Mouse (Mus musculus): ENCODE measurements at regions not wholly inside any gene's neighbourhood (a gene's known extent, or its start where the extent isn't known, plus 50 kb on each side); places are given as distances from the start of the nearest gene placed in this dataset.
"Not testable (repeated sequence)": the region's sequence is repeated elsewhere in the genome, so short reads cannot be mapped to it uniquely, and the experiment has no call there.

DNA sequence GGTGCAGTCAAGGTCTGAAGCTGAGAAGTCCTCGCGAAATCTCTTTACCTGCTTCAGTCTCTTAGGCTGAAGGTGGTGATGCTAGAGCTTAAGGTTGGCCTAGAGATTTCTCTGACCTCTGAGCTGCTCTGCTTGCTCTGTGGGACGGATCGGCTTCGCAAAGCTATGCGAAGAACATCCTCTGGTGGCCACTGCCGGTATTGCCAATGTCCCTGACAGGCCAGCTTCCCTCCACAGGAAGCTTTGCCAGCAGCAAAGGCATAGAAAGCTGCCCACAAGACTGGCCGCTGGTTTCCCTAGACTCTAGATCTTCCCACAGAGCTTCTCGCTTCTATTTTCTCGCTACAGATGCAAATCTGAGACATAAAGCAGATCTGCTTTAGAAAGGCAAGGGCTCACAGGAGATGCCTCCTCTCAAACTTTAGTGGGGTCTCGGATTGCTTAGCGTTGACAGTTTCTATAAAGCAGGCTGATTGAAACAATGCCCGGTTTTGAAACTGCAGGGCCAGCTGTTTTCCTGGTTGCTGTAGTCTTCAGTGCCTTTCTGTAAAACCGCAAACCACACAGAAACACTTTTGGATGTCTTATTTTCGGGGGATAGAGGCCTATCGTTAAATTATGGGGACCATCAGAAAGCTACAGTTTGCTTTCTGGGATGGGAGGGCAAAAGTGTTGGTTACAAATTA, 153.7 kb downstream of the Car8 start:
- peak; percentile 80 to 83 for DNase-seq (ENCODE audit: low spot score in 2 of 2)

DNA sequence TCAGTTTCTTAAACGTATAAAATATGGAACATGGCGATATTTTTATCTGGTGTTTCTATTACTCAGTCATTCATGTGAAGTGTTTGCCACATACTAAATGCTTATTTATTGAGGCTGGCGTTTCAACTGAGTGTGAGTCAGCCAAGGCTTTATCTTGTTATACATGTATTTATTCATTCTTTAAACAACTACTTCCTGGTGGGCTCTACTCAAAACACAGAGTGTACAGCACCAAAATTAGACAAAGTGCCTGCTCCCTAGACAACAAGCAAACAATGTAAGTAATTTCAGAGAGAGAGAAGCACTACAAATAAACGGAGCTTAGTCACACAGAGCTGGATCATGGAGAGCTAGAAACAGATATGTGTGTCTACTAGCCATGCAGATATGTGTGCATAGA, 159.5 kb downstream of the Car8 start:
- no peak for DNase-seq (ENCODE audit: low spot score in 2 of 2)

DNA sequence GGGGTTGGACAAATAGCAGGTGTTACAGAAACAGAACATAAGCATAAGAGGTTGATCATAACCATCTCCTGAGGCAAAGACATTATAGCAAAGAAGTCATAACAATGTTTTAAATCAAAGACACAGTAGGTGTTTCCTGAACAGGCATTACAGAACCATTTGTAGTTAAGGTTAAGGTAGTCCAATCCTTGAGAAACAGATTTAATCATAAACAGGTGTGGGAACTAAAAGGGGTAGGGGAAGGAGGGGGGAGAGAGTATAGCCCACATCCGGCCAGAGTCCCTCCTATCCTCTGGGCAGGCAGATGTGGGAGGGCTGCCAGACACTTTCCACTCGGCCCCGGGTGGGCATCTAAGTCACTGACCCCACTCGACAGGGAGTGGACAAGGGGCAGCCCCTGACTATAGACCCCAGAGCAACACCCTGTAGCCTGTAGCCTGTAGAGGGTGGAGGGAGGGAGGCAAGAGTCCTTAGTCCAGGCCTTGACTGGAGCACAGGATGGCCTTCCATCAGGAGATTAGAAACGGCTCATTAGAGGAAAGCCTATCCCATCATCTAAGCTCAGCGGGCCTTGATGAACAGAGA, 165.8 kb downstream of the Car8 start:
- no peak for DNase-seq (ENCODE audit: low spot score in 2 of 2)

DNA sequence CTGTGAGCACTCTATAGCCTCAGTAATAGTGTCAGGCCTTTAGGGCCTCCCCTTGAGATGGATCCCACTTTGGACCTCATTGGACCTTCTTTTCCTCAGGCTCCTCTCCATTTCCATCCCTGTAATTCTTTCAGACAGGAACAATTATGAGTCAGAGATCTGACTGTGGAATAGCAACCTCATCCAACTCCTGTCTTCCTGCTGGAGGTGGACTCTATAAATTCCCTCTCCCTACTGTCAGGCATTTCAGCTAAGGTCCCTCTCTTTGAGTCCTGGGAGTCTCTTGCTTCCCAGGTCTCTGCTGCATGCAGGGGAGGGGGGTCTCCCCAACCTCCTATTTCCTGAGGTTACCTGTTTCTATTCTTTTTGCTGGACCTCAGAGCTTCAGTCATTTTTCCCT, 168.1 kb downstream of the Car8 start:
- peak; percentile 7 to 11 for DNase-seq (ENCODE audit: low spot score in 2 of 2)

DNA sequence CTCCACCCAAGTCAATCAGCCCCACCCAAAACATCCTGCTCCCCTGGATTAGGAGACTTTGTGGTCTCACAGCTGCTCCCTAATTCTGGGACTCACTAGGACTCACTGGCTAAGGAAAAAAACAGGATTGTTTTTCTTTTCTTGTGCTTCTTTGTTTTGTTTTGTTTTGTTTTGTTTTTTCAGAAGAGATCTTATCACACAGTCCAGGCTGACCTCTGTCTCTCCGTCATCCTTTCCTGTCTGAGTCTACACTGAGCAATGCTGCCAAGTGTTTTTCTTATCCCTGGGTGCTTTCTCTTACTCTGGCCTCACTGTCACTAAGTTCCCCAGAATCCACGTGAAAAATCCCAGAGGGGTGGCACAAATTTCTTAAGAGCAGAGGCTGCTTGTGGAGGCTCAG, 170.8 kb downstream of the Car8 start:
- DNase-seq (ENCODE audit: low spot score in 2 of 2): no peak

DNA sequence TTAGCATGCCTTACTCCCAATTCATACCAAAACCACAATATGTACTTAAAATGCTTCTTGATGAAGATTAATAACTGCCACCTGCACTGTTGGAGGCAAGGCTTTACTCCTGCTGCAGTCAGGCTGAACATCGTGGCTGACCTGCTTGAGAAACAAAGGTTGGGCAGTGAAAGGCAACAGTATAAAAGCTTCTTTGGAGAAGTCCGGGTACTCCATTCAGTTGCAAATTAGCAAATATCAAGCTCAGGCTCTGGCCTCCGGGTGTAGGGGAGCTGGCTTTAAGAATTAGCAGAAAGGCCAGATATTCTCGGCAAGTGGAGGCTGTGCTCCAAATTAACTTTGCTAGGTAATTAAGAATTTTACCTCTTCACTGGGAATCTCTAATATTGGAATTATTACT, 197.1 kb downstream of the Car8 start:
- no peak for DNase-seq (ENCODE audit: low spot score in 2 of 2)

DNA sequence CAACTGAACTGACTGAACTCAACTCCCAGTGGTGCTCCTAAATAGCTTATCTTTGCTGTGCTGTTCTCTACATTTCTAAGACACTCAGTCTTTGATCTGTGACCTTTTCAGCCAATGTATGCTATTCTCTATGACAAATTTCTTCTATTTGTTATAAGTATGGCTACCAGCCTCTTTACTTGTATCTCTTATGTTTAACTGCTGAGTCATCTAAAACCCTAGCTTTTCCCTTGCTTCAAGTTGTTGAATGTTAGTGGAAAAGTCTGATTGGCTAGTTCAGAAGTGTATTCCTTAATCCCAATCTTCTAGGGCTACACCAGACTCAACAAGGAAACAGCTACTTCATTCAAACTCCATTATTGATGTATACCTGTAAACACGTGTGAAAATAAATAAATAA, 201.0 kb downstream of the Car8 start:
- no peak for DNase-seq (ENCODE audit: low spot score in 2 of 2)

DNA sequence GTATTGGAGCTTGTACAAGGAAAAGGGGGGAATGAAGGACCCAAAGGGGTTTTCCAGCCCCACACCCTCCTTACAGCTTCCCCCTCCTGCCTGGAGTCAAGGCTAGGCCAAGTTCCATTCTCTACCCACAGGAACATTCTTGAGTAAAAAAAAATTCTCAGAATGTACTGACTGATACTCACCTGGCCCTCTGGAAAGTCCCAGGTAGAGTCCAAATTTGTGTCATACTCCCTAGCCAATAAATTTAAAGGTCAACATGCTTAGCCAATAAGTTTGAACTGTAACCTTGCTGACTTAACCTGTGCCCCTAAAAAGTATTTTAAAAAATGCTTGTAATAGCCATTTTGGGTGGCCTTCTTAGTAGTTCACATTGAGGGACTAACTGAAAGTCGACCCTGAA, 205.4 kb downstream of the Car8 start:
- DNase-seq (ENCODE audit: low spot score in 2 of 2): not testable (repeated sequence)

DNA sequence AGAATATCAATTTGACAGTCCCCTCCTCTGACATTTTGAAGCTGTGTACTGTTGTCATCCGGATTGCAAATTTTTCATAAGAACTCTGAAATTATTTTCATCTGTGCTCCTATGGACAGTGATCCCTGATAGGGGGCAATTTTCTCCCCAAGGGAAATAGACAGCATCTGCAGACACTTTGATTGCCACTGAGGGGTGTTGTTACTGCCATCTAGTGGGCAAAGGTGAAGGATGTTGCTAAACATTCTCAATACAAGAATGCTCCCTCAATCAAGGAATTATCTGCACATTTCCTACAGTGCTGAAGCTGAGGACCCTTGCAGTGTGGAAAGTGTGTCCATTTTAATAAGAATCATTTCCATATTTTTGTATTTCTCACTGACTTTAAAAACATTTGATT, 233.7 kb downstream of the Car8 start:
- peak; percentile 54 to 65 for DNase-seq (ENCODE audit: low spot score in 2 of 2)

DNA sequence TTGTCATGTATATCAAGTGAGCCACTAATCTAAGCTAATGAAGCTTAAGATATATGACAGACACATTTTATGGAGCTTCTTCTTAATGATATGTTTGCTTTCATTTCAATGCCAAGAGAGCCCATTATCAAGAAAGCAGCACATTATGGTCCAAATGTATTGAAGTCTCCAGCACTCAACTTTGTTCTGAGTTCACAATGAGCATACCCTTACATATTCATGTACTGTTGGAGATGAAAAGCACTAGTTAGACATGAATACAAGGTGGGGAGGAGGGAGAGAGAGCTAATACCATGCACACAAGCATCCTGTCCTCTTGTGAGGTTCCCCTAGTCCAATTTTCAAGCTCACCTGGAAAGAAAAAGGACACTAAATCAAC, 241.3 kb downstream of the Car8 start:
- no peak for DNase-seq (ENCODE audit: low spot score in 2 of 2)

DNA sequence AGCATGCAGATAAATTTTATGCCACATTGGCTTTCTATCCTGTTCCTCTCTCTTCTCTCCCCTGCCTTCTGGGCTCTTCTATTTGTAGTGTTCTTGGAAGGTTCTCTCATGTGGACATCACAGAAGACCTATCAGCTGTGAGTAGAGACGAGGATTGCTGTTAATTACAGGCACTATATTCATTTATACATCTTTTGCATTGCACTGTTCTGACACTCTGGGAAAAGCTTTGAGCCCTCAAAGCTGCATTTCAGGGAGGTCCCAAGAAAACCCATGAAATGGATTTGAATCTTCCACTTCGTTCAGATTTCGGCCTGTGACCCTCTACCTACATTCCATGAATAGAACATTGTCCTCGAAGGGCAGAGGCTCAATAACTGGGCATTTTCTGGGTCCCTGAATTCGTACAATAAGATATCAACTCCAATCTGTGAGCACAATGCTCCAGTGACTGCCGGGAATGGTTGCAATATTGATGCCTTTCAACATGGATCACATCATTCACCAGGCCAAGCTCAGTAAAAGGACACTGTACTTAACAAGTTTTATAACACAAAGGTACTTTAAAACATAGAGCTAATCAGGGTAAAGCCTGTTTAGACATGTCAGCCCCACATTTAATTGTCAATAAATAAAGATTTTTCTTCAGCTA, 241.8 kb downstream of the Car8 start:
- DNase-seq (ENCODE audit: low spot score in 2 of 2): no peak

DNA sequence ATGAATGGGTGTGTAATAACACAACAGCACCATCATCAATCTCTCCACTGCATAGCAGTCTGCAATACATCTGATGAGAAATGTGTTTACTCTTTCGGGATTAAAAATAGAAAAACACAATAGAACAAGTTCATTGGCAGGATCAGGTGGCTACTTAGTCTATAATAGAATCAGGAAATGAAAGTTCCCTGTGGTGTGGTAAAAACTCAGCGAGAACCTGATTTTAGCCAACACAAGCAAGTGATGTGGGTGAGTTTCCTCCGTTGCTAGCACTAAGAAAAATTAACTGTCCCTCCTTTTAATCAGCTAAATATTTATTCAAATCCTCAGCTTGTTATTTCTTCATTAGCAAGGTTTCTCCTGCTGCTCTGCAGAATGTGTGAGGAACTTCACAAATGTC, 245.9 kb downstream of the Car8 start:
- DNase-seq (ENCODE audit: low spot score in 2 of 2): no peak

DNA sequence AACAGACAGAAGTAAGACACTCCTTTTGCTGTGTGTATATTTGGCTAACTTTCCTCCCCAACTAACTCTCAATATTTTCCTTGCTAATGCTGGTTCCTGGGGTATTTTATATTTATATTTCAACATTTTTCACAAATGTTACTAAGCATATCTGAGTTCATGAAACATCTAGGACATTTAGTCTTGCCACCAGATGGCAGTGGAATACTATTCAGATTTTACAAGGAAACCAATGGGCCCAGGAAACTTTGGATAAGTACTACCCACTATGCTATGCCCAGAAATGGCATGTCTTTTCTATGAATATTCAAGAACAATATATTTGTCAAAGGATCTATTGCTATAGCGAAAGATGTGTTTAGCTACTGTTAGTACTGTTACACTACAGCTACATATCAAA, 251.1 kb downstream of the Car8 start:
- DNase-seq (ENCODE audit: low spot score in 2 of 2): peak in 1 of 2 experiments; percentile 12

DNA sequence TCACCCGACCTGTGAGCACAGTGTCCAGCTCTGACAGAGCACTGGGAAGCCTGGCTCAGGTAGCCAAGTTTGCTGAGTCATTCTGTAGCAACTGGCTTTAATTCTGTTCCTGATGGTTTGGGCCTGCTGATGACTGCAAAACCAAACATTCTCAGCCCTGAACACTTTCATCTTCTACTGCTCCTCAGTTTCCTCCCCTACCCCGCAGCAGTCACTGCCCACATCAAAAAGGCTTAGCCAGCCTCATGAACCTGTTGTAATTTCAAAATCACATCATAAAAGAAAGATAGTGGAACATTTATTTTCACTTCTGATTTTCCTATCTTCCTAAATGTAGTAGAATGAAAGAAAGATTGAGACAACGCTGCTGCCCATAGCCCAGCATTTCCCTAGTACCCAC, 251.5 kb downstream of the Car8 start:
- no peak for DNase-seq (ENCODE audit: low spot score in 2 of 2)

DNA sequence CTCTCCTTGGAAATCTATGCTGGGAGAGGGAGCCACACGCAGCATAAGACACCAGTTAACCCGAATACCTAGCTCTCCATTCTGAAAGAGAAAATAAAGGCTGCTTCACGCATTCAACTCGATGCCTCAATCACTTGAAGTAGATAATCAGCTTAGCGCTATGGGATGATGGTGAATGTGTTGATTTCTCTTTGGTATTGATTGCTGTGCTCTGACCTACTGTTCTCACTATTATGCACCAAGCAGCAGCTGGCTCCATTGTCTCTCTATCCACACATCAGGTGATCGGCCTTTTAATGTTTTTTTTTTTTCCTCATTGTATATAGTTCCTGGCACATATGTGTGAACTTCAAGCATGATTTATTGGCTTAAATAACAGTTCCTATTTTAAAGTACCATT, 254.0 kb downstream of the Car8 start:
- no peak for DNase-seq (ENCODE audit: low spot score in 2 of 2)

DNA sequence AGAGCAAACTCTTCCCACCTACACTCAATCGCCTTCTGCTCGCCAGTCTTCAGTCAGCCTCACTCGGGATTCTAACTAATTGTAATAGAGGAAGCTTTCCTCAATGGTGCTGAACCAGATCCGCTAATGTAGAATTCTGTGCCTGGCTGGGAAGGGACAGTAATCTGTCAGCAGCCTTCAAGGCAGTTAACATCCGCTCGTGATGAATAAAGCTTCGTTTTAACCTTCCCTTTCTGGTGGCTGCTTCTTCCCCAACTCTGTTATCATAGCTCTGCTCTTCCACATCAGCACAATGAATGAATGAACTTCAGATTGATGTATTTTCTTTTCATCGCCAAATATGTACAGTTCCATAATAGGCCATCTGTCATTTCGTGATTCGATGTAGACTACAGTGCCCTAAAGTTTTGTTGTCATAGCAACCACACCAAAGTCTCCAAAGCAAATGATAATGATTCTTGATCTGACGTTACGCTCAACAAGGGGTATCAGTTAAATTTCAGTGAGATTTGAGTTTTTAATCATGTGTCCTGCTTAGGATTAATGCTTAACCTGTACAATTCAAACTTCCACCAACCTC, 259.0 kb downstream of the Car8 start:
- DNase-seq (ENCODE audit: low spot score in 2 of 2): no peak

DNA sequence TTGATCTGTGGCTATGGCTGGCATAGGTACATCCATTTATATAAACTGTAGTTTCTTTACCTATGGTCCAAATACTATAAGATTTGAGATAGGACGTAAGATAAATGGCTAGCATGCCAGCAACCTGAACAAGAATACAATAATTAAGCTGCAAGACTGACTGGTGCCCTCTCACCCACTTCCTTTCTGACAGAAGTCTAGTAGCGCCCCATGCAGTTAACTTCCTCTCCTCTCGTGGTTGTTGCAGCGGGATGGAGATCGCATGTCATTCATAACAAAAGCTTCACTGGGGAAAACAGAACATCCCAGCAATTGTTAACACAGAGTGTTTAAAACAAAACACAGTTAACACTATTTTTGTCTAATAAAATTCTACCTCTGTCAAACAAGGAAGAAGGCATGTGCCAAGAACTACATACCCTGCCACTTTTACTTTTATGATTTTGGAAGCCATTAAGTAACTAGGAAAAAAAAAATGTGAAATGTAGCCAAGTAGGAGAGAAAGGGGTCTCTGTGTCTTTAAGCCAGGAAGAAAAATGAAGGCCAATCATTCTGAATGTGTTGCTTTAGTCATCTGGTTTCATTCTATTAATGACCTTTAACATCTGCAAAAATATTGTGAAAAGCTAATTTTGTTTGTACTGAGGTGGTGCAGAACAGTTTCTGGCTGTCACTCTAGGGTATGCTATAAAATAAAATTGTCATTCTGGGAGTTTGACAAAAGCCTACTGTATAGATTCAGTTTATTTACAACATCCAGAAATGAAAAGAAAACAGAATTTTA, 261.0 kb downstream of the Car8 start:
- no peak for DNase-seq (ENCODE audit: low spot score in 2 of 2)

DNA sequence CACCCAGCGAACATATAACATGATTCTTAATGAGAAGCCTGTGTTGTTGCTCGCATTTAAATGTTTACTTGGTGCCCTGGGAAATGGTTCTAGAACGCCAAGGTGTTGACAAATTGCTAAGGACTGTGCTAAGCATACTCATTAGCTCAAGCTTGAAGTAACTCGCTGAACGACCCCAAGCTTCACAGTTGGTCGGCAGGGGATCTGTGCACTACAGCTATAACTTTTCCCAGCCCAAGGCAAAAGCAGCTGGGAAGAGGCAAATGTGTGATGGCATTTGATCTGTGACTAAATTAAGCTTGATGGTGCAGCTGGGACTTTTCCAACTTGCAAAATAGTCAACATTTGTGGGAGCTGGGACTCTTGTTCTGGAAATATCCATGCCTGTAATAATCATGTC, 268.6 kb downstream of the Car8 start:
- DNase-seq (ENCODE audit: low spot score in 2 of 2): no peak

DNA sequence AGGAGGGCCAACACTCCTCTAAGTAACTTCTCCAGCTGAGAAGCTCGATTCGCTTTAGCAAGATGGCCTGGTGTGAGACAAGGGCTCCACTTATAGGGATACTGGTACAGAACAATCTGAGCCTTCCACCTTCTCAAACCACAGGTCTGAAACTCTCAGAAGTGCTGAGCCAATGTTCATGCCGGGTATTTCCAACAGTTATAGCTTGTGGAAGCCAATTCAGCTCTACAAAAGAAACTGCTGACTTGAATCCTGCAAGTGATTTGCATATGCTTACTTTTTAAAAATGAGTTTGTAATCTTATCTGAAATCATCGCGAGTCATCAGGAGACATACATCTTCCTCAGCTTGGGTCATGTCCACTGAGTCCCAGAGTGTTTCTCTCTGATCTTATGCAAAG, 273.2 kb downstream of the Car8 start:
- DNase-seq (ENCODE audit: low spot score in 2 of 2): no peak

DNA sequence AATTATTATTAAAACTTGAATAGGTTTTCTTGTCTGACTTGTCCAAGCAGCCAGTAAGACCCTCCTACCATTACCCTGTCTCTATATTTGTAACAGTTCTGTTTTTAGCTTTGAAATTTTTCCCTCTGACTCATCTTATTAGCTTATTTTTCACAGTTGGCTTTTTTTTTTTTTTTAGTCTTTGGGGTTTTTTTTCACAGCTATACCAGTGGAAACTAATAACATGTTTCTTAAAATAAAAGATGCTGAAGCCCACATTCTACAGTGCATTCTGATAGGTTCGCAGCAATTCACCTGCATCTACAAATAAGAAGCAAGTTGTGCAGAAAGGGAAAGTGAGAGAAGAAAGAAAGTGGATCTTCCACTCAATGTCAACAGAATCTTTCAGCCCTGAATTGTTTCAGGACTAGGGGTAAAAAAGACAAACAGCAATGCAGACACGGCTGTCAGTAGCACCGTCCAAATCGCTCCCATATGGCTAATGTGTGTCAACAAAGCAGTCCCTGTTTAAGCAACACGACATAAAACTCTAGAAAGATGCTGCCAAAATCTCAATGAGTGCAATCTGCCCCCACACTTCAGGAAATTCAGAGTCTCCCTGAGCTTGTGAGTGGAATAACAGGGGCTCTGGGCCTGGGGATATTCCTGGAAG, 277.2 kb downstream of the Car8 start:
- peak; percentile 20 to 21 for DNase-seq (ENCODE audit: low spot score in 2 of 2)

DNA sequence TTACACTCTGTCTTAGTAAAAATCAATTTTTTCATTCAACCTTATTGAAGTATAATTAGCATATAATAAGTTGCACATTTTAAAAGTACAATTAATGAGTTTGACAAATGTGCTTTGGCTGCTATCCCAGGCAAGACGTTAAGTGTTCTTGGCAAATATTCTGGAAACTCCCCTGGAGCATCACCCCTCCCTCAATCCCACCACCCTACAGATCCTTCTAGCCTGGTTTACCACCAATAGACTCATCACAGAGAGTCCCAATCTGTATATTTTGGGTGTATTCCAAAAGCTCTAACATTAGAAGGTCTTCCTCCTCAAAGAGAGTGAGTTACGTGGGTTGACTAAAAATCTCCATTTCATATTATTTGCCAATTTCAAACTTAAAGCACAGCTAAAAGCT, 278.5 kb downstream of the Car8 start:
- DNase-seq (ENCODE audit: low spot score in 2 of 2): no peak

DNA sequence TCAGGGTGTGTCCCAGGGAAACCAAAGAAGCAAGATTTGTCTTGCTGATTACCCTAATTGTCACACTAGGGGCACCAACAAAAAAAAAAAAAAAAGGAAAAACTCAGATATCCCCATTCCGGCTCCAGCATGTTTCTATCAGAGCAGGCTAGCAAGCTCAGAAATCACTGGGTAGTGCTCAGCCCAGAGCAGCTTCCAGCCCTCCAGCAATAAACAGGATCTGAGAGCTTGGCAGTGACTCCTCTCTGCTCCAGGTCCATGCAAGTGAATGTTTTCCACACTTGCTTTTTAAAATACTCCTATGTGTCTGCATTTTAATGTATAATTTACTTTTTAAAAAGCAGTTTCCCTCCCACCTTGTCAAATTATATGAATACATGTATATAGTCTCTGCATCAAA, 290.8 kb downstream of the Car8 start:
- DNase-seq (ENCODE audit: low spot score in 2 of 2): no peak

All from right cerebral cortex, adult 2 months (tissue).